Mouse (Mus musculus): ENCODE measurements at regions not wholly inside any gene's neighbourhood (a gene's known extent, or its start where the extent isn't known, plus 50 kb on each side); places are given as distances from the start of the nearest gene placed in this dataset.
A peak's percentile ranks its signal among the peaks of the same experiment; 100 is the strongest.

- DNase-seq (ENCODE audit: low read depth, low spot score) = no peak
Observed at GRCm38 (mm10) chr4:90565909-90566308, 347.3 kb downstream of the Zfp352 start.

- no peak for DNase-seq (ENCODE audit: low read depth, low spot score)
Observed at GRCm38 (mm10) chr4:90576139-90577082, 357.8 kb downstream of the Zfp352 start.

GRCm38 (mm10) chr4:90598326-90598725 is 379.7 kb downstream of the Zfp352 start:
- DNase-seq (ENCODE audit: low read depth, low spot score) = no peak

- peak; percentile 22 for DNase-seq (ENCODE audit: low read depth, low spot score)
Observed at GRCm38 (mm10) chr4:90608941-90609340, 390.3 kb downstream of the Zfp352 start.

- DNase-seq (ENCODE audit: low read depth, low spot score) = no peak
Observed at GRCm38 (mm10) chr4:90627937-90628336, 409.3 kb downstream of the Zfp352 start.

- DNase-seq (ENCODE audit: low read depth, low spot score) = no peak
Observed at GRCm38 (mm10) chr4:90672267-90672945, 453.8 kb downstream of the Zfp352 start.

- DNase-seq (ENCODE audit: low read depth, low spot score) = no peak
Observed at GRCm38 (mm10) chr4:90696945-90697344, 478.3 kb downstream of the Zfp352 start.

GRCm38 (mm10) chr4:90729168-90729567 is 510.5 kb downstream of the Zfp352 start:
- no peak for DNase-seq (ENCODE audit: low read depth, low spot score)

- no peak for DNase-seq (ENCODE audit: low read depth, low spot score)
Observed at GRCm38 (mm10) chr4:90734856-90735255, 516.2 kb downstream of the Zfp352 start.

GRCm38 (mm10) chr4:90744106-90744505 is 525.5 kb downstream of the Zfp352 start:
- DNase-seq (ENCODE audit: low read depth, low spot score) = no peak
